Mouse (Mus musculus) G1E (cell line): ENCODE results near the gene Dach1.

Source experiments
- CTCF ChIP-seq: IDR thresholded peaks from 2 replicates; pipeline ENCODE4 v1.5.1; 2012; ENCODE audit warnings: low read depth, low read length, inconsistent platforms, mixed read lengths
- GATA1 ChIP-seq: IDR thresholded peaks from 2 replicates; pipeline ENCODE4 v1.6.1; 2012; ENCODE audit warnings: borderline replicate concordance, low read length, inconsistent platforms, mixed read lengths

- no peak for TF ChIP-seq CTCF
- no peak for TF ChIP-seq GATA1
Measured at GRCm38 (mm10) chr14:97945471-97945870, 224.1 kb downstream of the Dach1 start.
